Mouse (Mus musculus): ENCODE data around the gene Mtf1.

Mtf1 gene

GRCm38 (mm10) chr4:124802309-124803260 lies 681 bp downstream of the Mtf1 start:
- peak; percentile 97 for DNase-seq

GRCm38 (mm10) chr4:124803406-124803805 lies 1.5 kb downstream of the Mtf1 start:
- DNase-seq = no peak

GRCm38 (mm10) chr4:124808511-124808910 lies 6.6 kb downstream of the Mtf1 start:
- DNase-seq = no peak

GRCm38 (mm10) chr4:124809136-124809883 lies 7.4 kb downstream of the Mtf1 start:
- DNase-seq = no peak

- DNase-seq = no peak
Observed at GRCm38 (mm10) chr4:124810056-124810455, 8.2 kb downstream of the Mtf1 start.

- DNase-seq = no peak
Observed at GRCm38 (mm10) chr4:124811347-124811975, 9.6 kb downstream of the Mtf1 start.

- DNase-seq = no peak
Observed at GRCm38 (mm10) chr4:124815901-124816300, 14.0 kb downstream of the Mtf1 start.

- no peak for DNase-seq
Observed at GRCm38 (mm10) chr4:124817803-124818202, 15.9 kb downstream of the Mtf1 start.

GRCm38 (mm10) chr4:124818832-124819231 lies 16.9 kb downstream of the Mtf1 start:
- DNase-seq = no peak

GRCm38 (mm10) chr4:124824967-124825366 lies 23.1 kb downstream of the Mtf1 start:
- no peak for DNase-seq

- DNase-seq = no peak
Observed at GRCm38 (mm10) chr4:124825371-124825965, 23.6 kb downstream of the Mtf1 start.

- DNase-seq = no peak
Observed at GRCm38 (mm10) chr4:124829671-124830070, 27.8 kb downstream of the Mtf1 start.

GRCm38 (mm10) chr4:124832796-124833195 lies 30.9 kb downstream of the Mtf1 start:
- DNase-seq = no peak

- DNase-seq = no peak
Observed at GRCm38 (mm10) chr4:124838035-124838700, 36.3 kb downstream of the Mtf1 start.

- DNase-seq = peak; percentile 44
Observed at GRCm38 (mm10) chr4:124840998-124841397, 39.1 kb downstream of the Mtf1 start.

GRCm38 (mm10) chr4:124843493-124843892 lies 41.6 kb downstream of the Mtf1 start:
- peak; percentile 70 for DNase-seq

- DNase-seq = peak; percentile 89
Observed at GRCm38 (mm10) chr4:124847573-124847972, 45.7 kb downstream of the Mtf1 start.

GRCm38 (mm10) chr4:124849631-124850260 lies 47.8 kb downstream of the Mtf1 start:
- peak; percentile 31 for DNase-seq

- DNase-seq = peak; percentile 95
Observed at GRCm38 (mm10) chr4:124850261-124850913, 48.5 kb downstream of the Mtf1 start, which contains the start of gene Yrdc. Yrdc (plus strand) TSS chr4:124850679.

- DNase-seq = peak; percentile 79
Observed at GRCm38 (mm10) chr4:124850933-124851658, 49.2 kb downstream of the Mtf1 start, which contains the start of gene 1110065P20Rik. 1110065P20Rik (minus strand) TSS chr4:124851196.

All from thymus, postnatal 4 days (tissue).